Mouse (Mus musculus): Measurements from ENCODE around the gene Lhfp. TPM values are rescaled to one million over a fixed set of nuclear protein-coding genes. Genes with fewer than 3 reads are reported as not detected.
A peak's percentile ranks its signal among the peaks of the same experiment; 100 is the strongest.

The Lhfp gene
- polyA plus RNA-seq, 1 experiment: 114 TPM

DNA sequence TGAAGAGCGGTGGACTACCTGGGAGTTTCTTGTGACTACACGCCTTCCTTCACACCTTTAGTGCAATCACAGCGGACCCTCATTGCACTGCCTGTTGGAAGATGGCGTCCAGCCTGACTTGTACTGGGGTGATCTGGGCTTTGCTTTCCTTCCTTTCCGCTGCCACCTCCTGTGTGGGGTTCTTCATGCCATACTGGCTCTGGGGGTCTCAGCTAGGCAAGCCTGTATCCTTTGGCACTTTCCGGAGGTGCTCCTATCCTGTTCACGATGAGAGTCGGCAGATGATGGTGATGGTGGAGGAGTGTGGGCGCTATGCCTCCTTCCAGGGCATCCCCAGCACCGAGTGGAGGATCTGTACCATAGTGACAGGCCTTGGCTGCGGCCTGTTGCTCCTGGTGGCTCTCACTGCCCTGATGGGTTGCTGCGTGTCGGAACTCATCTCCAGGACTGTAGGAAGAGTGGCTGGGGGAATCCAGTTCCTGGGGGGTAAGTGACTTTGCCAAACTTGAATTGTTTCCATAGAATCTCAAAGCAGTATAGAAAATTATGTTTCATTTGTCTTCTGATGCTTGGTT lies 2.0 kb downstream of the Lhfp start:
- Histone ChIP-seq H3K27me3 (ENCODE audit: control insufficient read depth, insufficient read depth, low read length) (no peaks in the 10 kb centered on the region), H3K27ac (ENCODE audit: insufficient read depth, low read length) (peak overlapping the region; percentile 63), H3K4me1 (ENCODE audit: control insufficient read depth, insufficient read depth, low read length) (peaks cover 11% of the 10 kb centered on the region; the same call in 1 of the 2 replicates), H3K4me3 (replicated peaks; ENCODE audit: insufficient read depth, low read depth, low read length) (peak overlapping the region; percentile 95)
- 26% methylated on average over 13 of the region's 13 CpGs for WGBS
- peak; percentile 65 to 71 for DNase-seq
- no peak for TF ChIP-seq CTCF (IDR thresholded peaks at IDR 0.05; ENCODE audit: borderline replicate concordance, insufficient read depth, low read depth, low read length)
- TF ChIP-seq POLR2A (IDR thresholded peaks at IDR 0.05; ENCODE audit: borderline replicate concordance, insufficient read depth, low read length): no peak

DNA sequence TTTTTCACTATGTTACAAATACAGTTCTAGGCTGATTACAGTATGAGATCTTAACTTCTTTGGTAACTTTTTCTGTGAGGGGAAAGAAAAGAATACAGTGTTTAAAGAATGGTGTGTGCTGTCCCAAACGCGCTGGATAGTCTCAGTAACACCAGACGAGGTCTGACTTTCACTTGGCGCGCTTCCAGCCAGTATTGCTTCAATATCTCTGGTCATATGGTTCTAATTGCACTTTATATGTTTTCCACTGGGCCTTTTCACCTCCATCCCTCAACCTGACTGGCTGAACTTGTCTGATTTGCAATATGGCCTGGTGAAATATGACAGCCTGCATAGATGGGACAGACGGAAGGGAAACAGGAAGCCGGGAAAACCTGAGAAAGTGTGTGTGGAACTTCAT lies 2.9 kb downstream of the Lhfp start:
- Histone ChIP-seq H3K27me3 (ENCODE audit: control insufficient read depth, insufficient read depth, low read length) (no peaks in the 10 kb centered on the region), H3K27ac (ENCODE audit: insufficient read depth, low read length) (peak overlapping the region; percentile 87), H3K4me3 (replicated peaks; ENCODE audit: insufficient read depth, low read depth, low read length) (peak overlapping the region; percentile 95), H3K4me1 (ENCODE audit: control insufficient read depth, insufficient read depth, low read length) (peaks cover 14% of the 10 kb centered on the region; the same call in 1 of the 2 replicates)
- no peak for TF ChIP-seq POLR2A (IDR thresholded peaks at IDR 0.05; ENCODE audit: borderline replicate concordance, insufficient read depth, low read length)
- no peak for TF ChIP-seq CTCF (IDR thresholded peaks at IDR 0.05; ENCODE audit: borderline replicate concordance, insufficient read depth, low read depth, low read length)
- peak; percentile 61 to 63 for DNase-seq
- WGBS: 30% methylated on average over 7 of the region's 7 CpGs

- DNase-seq: peak in 1 of 2 experiments; percentile 53
- no peak for TF ChIP-seq CTCF (IDR thresholded peaks at IDR 0.05; ENCODE audit: borderline replicate concordance, insufficient read depth, low read depth, low read length)
- TF ChIP-seq POLR2A (IDR thresholded peaks at IDR 0.05; ENCODE audit: borderline replicate concordance, insufficient read depth, low read length): no peak
- WGBS: 10% methylated on average over 11 of the region's 11 CpGs
- Histone ChIP-seq H3K4me1 (ENCODE audit: control insufficient read depth, insufficient read depth, low read length) (peaks cover 14% of the 10 kb centered on the region; the same call in 1 of the 2 replicates), H3K27me3 (ENCODE audit: control insufficient read depth, insufficient read depth, low read length) (no peaks in the 10 kb centered on the region), H3K4me3 (replicated peaks; ENCODE audit: insufficient read depth, low read depth, low read length) (peak overlapping the region; percentile 95), H3K27ac (ENCODE audit: insufficient read depth, low read length) (peak overlapping the region; percentile 87; the same call in 1 of the 2 replicates)
Measured at GRCm38 (mm10) chr3:53044682-53045299, 3.5 kb downstream of the Lhfp start.

- TF ChIP-seq CTCF (IDR thresholded peaks at IDR 0.05; ENCODE audit: borderline replicate concordance, insufficient read depth, low read depth, low read length) (no peak), POLR2A (IDR thresholded peaks at IDR 0.05; ENCODE audit: borderline replicate concordance, insufficient read depth, low read length) (no peak)
- WGBS: 53% methylated on average over 4 of the region's 4 CpGs
- Histone ChIP-seq H3K4me3 (replicated peaks; ENCODE audit: insufficient read depth, low read depth, low read length) (peak overlapping the region; percentile 69), H3K27ac (ENCODE audit: insufficient read depth, low read length) (peak overlapping the region; percentile 94), H3K4me1 (ENCODE audit: control insufficient read depth, insufficient read depth, low read length) (peaks cover 14% of the 10 kb centered on the region; the same call in 1 of the 2 replicates), H3K27me3 (ENCODE audit: control insufficient read depth, insufficient read depth, low read length) (no peaks in the 10 kb centered on the region)
- DNase-seq: peak; percentile 51 to 53
Measured at GRCm38 (mm10) chr3:53045697-53046096, 4.4 kb downstream of the Lhfp start.

DNA sequence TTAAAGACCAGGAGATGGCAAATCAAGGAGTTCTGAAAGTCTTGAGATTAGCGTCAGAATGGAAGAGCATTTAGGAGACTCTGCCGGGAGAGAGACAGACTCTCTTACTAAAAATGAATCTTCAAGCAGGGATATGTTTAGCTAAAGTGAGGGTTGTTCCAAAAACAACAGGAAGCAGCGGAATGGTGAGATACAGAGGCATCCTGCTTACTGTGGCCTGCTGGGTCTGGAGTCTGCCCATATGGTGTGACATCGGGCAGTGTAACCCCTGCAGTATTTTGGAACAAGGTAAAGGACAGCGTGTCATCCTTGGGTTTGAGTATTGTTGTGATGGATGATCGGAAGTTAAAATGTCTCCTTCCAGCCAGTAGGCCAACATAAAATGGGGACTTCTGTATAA lies 5.0 kb downstream of the Lhfp start:
- DNase-seq: peak; percentile 89 to 98
- TF ChIP-seq POLR2A (IDR thresholded peaks at IDR 0.05; ENCODE audit: borderline replicate concordance, insufficient read depth, low read length) (peak; percentile 29; the same call in 1 of the 2 replicates), CTCF (IDR thresholded peaks at IDR 0.05; ENCODE audit: borderline replicate concordance, insufficient read depth, low read depth, low read length) (no peak)
- Histone ChIP-seq H3K4me3 (replicated peaks; ENCODE audit: insufficient read depth, low read depth, low read length) (no peak overlapping the region), H3K27me3 (ENCODE audit: control insufficient read depth, insufficient read depth, low read length) (no peaks in the 10 kb centered on the region), H3K4me1 (ENCODE audit: control insufficient read depth, insufficient read depth, low read length) (peaks cover 14% of the 10 kb centered on the region; the same call in 1 of the 2 replicates), H3K27ac (ENCODE audit: insufficient read depth, low read length) (no peak overlapping the region; the same call in 1 of the 2 replicates)
- 10% methylated on average over 6 of the region's 6 CpGs for WGBS

DNA sequence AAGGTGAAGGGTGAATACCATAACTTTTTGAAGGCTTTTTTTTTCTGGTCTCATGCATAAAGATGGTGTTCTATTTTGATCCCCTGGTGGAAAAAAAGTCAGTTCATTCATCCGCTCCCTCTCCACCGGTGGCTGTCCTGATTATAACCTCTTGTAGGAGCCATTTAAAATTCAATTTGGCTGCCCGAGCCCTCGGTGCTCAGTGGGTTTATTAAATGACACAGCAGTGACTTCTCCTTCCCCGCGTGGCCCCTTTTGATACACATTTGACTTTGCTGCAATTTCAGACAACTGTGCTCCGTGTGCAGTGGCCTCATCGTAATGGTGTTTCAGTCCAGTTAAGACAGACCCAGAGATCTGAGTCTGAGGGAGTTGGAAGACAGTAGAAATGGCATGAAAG lies 11.1 kb downstream of the Lhfp start:
- Histone ChIP-seq H3K4me1 (ENCODE audit: control insufficient read depth, insufficient read depth, low read length) (peaks cover 42% of the 10 kb centered on the region), H3K4me3 (replicated peaks; ENCODE audit: insufficient read depth, low read depth, low read length) (no peak overlapping the region), H3K27me3 (ENCODE audit: control insufficient read depth, insufficient read depth, low read length) (no peaks in the 10 kb centered on the region), H3K27ac (ENCODE audit: insufficient read depth, low read length) (no peak overlapping the region)
- peak in 1 of 2 experiments; percentile 27 for DNase-seq
- WGBS: 13% methylated on average over 8 of the region's 8 CpGs
- no peak for TF ChIP-seq POLR2A (IDR thresholded peaks at IDR 0.05; ENCODE audit: borderline replicate concordance, insufficient read depth, low read length)
- no peak for TF ChIP-seq CTCF (IDR thresholded peaks at IDR 0.05; ENCODE audit: borderline replicate concordance, insufficient read depth, low read depth, low read length)

- H3K4me1 ChIP-seq (ENCODE audit: control insufficient read depth, insufficient read depth, low read length): peaks cover 47% of the 10 kb centered on the region
- DNase-seq: peak in 1 of 2 experiments; percentile 35
Measured at GRCm38 (mm10) chr3:53056430-53056829, 15.1 kb downstream of the Lhfp start.

DNA sequence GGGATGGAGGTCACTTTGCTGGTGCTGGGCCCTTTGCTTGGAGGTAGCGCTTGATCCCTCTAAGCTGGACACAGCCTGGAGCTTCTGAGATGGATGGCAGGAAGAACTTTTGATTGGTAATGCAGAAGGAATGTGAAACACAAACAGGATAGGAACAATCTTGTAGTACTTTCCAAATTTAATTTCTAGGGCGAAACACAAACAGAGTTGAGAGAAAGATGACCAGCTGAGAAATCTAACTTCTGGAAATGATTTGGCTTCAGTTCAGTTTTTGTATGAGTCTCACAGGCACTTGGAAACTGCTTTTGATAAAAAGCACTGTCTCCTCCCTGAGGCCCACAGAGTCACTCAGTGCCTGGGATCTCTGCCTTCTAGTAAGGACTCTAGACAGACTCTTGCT lies 18.6 kb downstream of the Lhfp start:
- Histone ChIP-seq H3K4me3 (replicated peaks; ENCODE audit: insufficient read depth, low read depth, low read length) (no peak overlapping the region), H3K27ac (ENCODE audit: insufficient read depth, low read length) (no peak overlapping the region), H3K4me1 (ENCODE audit: control insufficient read depth, insufficient read depth, low read length) (peaks cover 37% of the 10 kb centered on the region), H3K27me3 (ENCODE audit: control insufficient read depth, insufficient read depth, low read length) (no peaks in the 10 kb centered on the region)
- no peak for TF ChIP-seq CTCF (IDR thresholded peaks at IDR 0.05; ENCODE audit: borderline replicate concordance, insufficient read depth, low read depth, low read length)
- no peak for TF ChIP-seq POLR2A (IDR thresholded peaks at IDR 0.05; ENCODE audit: borderline replicate concordance, insufficient read depth, low read length)
- WGBS: 73% methylated on average over 2 of the region's 2 CpGs
- DNase-seq: no peak

More at GRCm38 (mm10) chr3:53056430-53056829, 15.1 kb downstream of the Lhfp start:
- TF ChIP-seq CTCF (IDR thresholded peaks at IDR 0.05; ENCODE audit: borderline replicate concordance, insufficient read depth, low read depth, low read length): no peak
- no peak for TF ChIP-seq POLR2A (IDR thresholded peaks at IDR 0.05; ENCODE audit: borderline replicate concordance, insufficient read depth, low read length)
- Histone ChIP-seq H3K4me3 (replicated peaks; ENCODE audit: insufficient read depth, low read depth, low read length) (no peak overlapping the region), H3K27ac (ENCODE audit: insufficient read depth, low read length) (no peak overlapping the region), H3K27me3 (ENCODE audit: control insufficient read depth, insufficient read depth, low read length) (no peaks in the 10 kb centered on the region)
- 42% methylated on average over 10 of the region's 10 CpGs for WGBS
